8 mouse cellular contexts compared by ENCODE assay signal in genomic region chr9:72532381-72533088, GRCm38 (mm10). TPM values are rescaled to one million over a fixed set of nuclear protein-coding genes. Genes with fewer than 3 reads are reported as not detected.
DNase-seq lines count a peak whose midpoint lies in the region; ATAC-seq and TF ChIP-seq lines count a peak whose summit lies in the region.

No protein-coding gene starts in this region.

- WGBS in forebrain, embryonic 16.5 days = under 1% methylated on average over 45 of the region's 55 CpGs
- under 1% methylated on average over 53 of the region's 55 CpGs for WGBS in lung, embryonic 15.5 days
- under 1% methylated on average over 54 of the region's 55 CpGs for WGBS in thymus, adult 2 months

- no peaks in the 10 kb centered on the region for H3K9me3 ChIP-seq in ES-E14 (ENCODE audit: control insufficient read depth, insufficient read depth, low read depth, low read length)
- H3K9me3 ChIP-seq in forebrain, embryonic 16.5 days (ENCODE audit: control insufficient read depth, low read length) = no peaks in the 10 kb centered on the region
- H3K9me3 ChIP-seq in lung, embryonic 15.5 days = no peaks in the 10 kb centered on the region

- H3K4me3 ChIP-seq in ES-E14 (ENCODE audit: insufficient read depth in 1 of 2, low read depth in 1 of 2, low read length in 2 of 2, poor library complexity in 1 of 2, severe bottlenecking in 1 of 2) = peak overlapping the region; percentile 91 to 97
- peak overlapping the region; percentile 87 for H3K4me3 ChIP-seq in forebrain, embryonic 16.5 days (replicated peaks; ENCODE audit: low read length)
- peak overlapping the region; percentile 96 for H3K4me3 ChIP-seq in lung, embryonic 15.5 days
- peak overlapping the region; percentile 99 for H3K4me3 ChIP-seq in thymus, adult 2 months (ENCODE audit: control insufficient read depth, insufficient read depth, low read length)

- peak; percentile 24 for ATAC-seq in forebrain, embryonic 16.5 days
- peak; percentile 43; the same call in 1 of the 2 replicates for ATAC-seq in lung, embryonic 15.5 days (ENCODE audit: borderline replicate concordance, extremely low read depth, low FRiP score, low TSS enrichment)

- H3K4me2 ChIP-seq in forebrain, embryonic 16.5 days (ENCODE audit: low read length) = peak overlapping the region; percentile 72
- peak overlapping the region; percentile 78 for H3K4me2 ChIP-seq in lung, embryonic 15.5 days

- intact Hi-C loops in heart, postnatal 25 days (cut with DNase I) = loop anchor here (2.0 to 5.0 kb wide), 2 partner anchors 75 to 140 kb away; no protein-coding TSS in a partner anchor

- in situ Hi-C loops in ES-E14 (cut with MboI; ENCODE audit: low sequenced_read_pairs in 2 of 2, unreplicated experiment in 2 of 2) = no loop called here

- H3K4me1 ChIP-seq in ES-E14 (ENCODE audit: control insufficient read depth in 2 of 2, insufficient read depth in 2 of 2, low read length in 2 of 2, poor library complexity in 1 of 2) = peaks cover 4 to 10% of the 10 kb centered on the region in 2 experiments; a peak in 3 of 4 replicates
- peaks cover 14% of the 10 kb centered on the region for H3K4me1 ChIP-seq in forebrain, embryonic 16.5 days (replicated peaks; ENCODE audit: control insufficient read depth, insufficient read depth, low read length)
- peaks cover 12% of the 10 kb centered on the region for H3K4me1 ChIP-seq in lung, embryonic 15.5 days
- H3K4me1 ChIP-seq in thymus, adult 2 months (replicated peaks; ENCODE audit: control insufficient read depth, insufficient read depth, low read length) = peaks cover 10% of the 10 kb centered on the region

- peak overlapping the region; percentile 99 for H3K27ac ChIP-seq in ES-E14 (ENCODE audit: insufficient read depth, low read depth, low read length, poor library complexity, severe bottlenecking)
- H3K27ac ChIP-seq in forebrain, embryonic 16.5 days (ENCODE audit: low read length) = peak overlapping the region; percentile 100
- H3K27ac ChIP-seq in lung, embryonic 15.5 days = peak overlapping the region; percentile 100
- peak overlapping the region; percentile 88 for H3K27ac ChIP-seq in thymus, adult 2 months (ENCODE audit: control insufficient read depth, insufficient read depth, low read length)

- no peak for TF ChIP-seq CTCF in thymus, adult 2 months (IDR thresholded peaks at IDR 0.05; ENCODE audit: borderline replicate concordance, control insufficient read depth, extremely low read depth, insufficient read depth, low read length, poor library complexity)

- H3K36me3 ChIP-seq in ES-E14 (ENCODE audit: control insufficient read depth, insufficient read depth, low read length, poor library complexity, severe bottlenecking) = no peaks in the 10 kb centered on the region
- H3K36me3 ChIP-seq in forebrain, embryonic 16.5 days (ENCODE audit: control insufficient read depth, insufficient read depth) = no peaks in the 10 kb centered on the region
- H3K36me3 ChIP-seq in lung, embryonic 15.5 days = no peaks in the 10 kb centered on the region
- H3K36me3 ChIP-seq in thymus, adult 2 months (ENCODE audit: control insufficient read depth, insufficient read depth, low read length) = no peaks in the 10 kb centered on the region

- TF ChIP-seq POLR2A in thymus, adult 2 months (IDR thresholded peaks at IDR 0.05; ENCODE audit: control insufficient read depth, extremely low read depth, insufficient read depth, low read length, poor library complexity) = no peak

- H3K27me3 ChIP-seq in forebrain, embryonic 16.5 days (replicated peaks; ENCODE audit: control insufficient read depth, insufficient read depth, low read length) = no peaks in the 10 kb centered on the region
- H3K27me3 ChIP-seq in lung, embryonic 15.5 days = no peaks in the 10 kb centered on the region
- H3K27me3 ChIP-seq in thymus, adult 2 months (ENCODE audit: control insufficient read depth, insufficient read depth, low read length) = no peaks in the 10 kb centered on the region

- H3K9ac ChIP-seq in ES-E14 (ENCODE audit: insufficient read depth, low read depth, low read length, poor library complexity, severe bottlenecking) = peak overlapping the region; percentile 100
- H3K9ac ChIP-seq in forebrain, embryonic 16.5 days (replicated peaks; ENCODE audit: low read depth, low read length) = peak overlapping the region; percentile 88
- peak overlapping the region; percentile 98 for H3K9ac ChIP-seq in lung, embryonic 15.5 days

- no peak for DNase-seq in ES-E14 (ENCODE audit: low read depth, low spot score)
- peak; percentile 58 to 68 for DNase-seq in cerebellum, adult 18-20 months
- DNase-seq in heart, postnatal 25 days (ENCODE audit: low spot score) = peak; percentile 5
- peak; percentile 41 for DNase-seq in layer of hippocampus, adult 9-11 months
- DNase-seq in ovary, adult 18-20 months (ENCODE audit: low spot score) = peak; percentile 9
- peak; percentile 71 for DNase-seq in thymus, adult 2 months

TF ChIP-seq in ES-E14, 5 proteins besides CTCF, POLR2A, EP300 and RAD21:
- no peak for TF ChIP-seq ZC3H11A (IDR thresholded peaks at IDR 0.05; ENCODE audit: borderline replicate concordance, low read depth, low read length)

RNA-seq across cellular contexts. Expression of gene Rfx7, which starts 0.5 kb away (rescaled TPM):
- 19.9 and 23.8 TPM in 2 replicates for total RNA-seq in ES-E14 (2012; rRNA removed)
- 17.2 and 18.6 TPM in 2 replicates for polyA plus RNA-seq in forebrain, embryonic 16.5 days (2015; fragmentation: Nextera tagmentation; extraction: Ambion mirVana)
- total RNA-seq in heart, postnatal 25 days (2021) = 10 to 100 TPM in 1 of 2 experiments, 1 to 10 TPM in 1; 8.7 to 10.3 TPM
- polyA plus RNA-seq in lung, embryonic 15.5 days (2015; fragmentation: Nextera tagmentation; extraction: Ambion mirVana) = 9.0 TPM in 2 replicates
- 21.2 and 22.3 TPM in 2 replicates for polyA plus RNA-seq in thymus, adult 2 months (2012; rRNA removed)

RNA-seq across cellular contexts. Expression of gene Tex9, which starts 40.5 kb away (rescaled TPM):
- total RNA-seq in ES-E14 (2012; rRNA removed) = 24.9 and 41.5 TPM in 2 replicates
- polyA plus RNA-seq in forebrain, embryonic 16.5 days (2015; fragmentation: Nextera tagmentation; extraction: Ambion mirVana) = 27.4 and 33.3 TPM in 2 replicates
- 1 to 10 TPM; 1.6 to 2.6 TPM for total RNA-seq in heart, postnatal 25 days (2021)
- polyA plus RNA-seq in lung, embryonic 15.5 days (2015; fragmentation: Nextera tagmentation; extraction: Ambion mirVana) = 24.8 and 26.3 TPM in 2 replicates
- polyA plus RNA-seq in thymus, adult 2 months (2012; rRNA removed) = 5.1 and 6.0 TPM in 2 replicates
